Mouse (Mus musculus) heart, postnatal 0 days (tissue): Measurements from ENCODE around the gene Rtp4.

ENCODE experiments used
- CTCF ChIP-seq: IDR thresholded peaks from 2 replicates; pipeline ENCODE4 v1.5.1; 2016; ENCODE audit warnings: antibody characterized with exemption, control low read depth, low read depth
- EP300 ChIP-seq: IDR thresholded peaks from 2 replicates; pipeline ENCODE4 v1.6.1; 2016; ENCODE audit warnings: antibody characterized with exemption, low read depth

GRCm38 (mm10) chr16:23547783-23548182 is 27.7 kb downstream of the Rtp4 start:
- TF ChIP-seq CTCF (no peak), EP300 (no peak)
